Mouse (Mus musculus): Measurements from ENCODE around the gene Sec13. TPM values are rescaled to one million over a fixed set of nuclear protein-coding genes. Genes with fewer than 3 reads are reported as not detected.

The Sec13 gene
- total and polyA plus RNA-seq, 2 experiments, result 86.2 to 108 TPM

DNA sequence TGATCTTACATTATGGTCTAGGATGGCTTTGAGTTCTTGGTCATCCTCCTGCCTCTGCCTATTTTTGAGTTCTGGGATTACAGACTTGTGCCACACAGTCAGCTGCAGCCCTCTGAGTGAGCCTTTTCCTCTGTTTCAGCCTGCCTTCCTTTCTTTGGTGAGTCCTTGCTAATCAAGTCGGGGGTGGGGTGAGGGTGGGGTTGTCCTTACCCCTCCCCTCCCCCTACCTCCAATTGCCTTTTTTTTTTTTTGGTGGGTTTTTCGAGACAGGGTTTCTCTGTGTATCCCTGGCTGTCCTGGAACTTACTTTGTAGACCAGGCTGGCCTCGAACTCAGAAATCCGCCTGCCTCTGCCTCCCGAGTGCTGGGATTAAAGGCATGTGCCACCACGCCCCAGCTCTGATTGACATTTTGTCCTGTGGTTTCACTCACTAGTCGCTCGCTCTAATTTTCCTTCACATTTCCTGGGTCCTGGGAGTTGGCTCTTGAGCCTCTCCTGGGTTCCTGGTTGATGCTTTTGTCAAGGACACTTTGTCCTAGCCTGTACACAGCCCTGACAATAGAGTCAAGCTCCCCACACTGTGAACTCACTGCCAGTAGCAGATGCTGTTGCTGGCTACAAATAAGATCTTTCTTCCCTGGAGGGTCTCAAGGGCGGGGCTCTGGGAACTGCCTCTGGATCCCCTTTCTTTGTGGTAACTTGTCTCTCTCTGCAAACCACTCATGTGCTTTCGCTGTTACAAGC lies 57.3 kb downstream of the Sec13 start:
- Histone ChIP-seq H3K36me3 (ENCODE audit: control insufficient read depth, insufficient read depth, low read length) (peaks cover 27% of the 10 kb centered on the region), H3K79me2 (ENCODE audit: control insufficient read depth, insufficient read depth, low read length) (no peaks in the 10 kb centered on the region), H3K9ac (ENCODE audit: low read depth, low read length) (no peak overlapping the region), H3K4me1 (ENCODE audit: control insufficient read depth, insufficient read depth, low read length) (peaks cover 8% of the 10 kb centered on the region; the same call in 1 of the 2 replicates), H3K27ac (replicated peaks; ENCODE audit: insufficient read depth, low read depth, low read length) (no peak overlapping the region), H3K4me3 (ENCODE audit: insufficient read depth, low read depth, low read length) (no peak overlapping the region), H3K27me3 (ENCODE audit: control insufficient read depth, insufficient read depth, low read length) (no peaks in the 10 kb centered on the region)
- DNase-seq (ENCODE audit: extremely low read depth, low read depth, low spot score), result no peak
- TF ChIP-seq CTCF (IDR thresholded peaks at IDR 0.05; ENCODE audit: low read depth, low read length) (no peak), POLR2A (IDR thresholded peaks at IDR 0.05; ENCODE audit: extremely low read depth, insufficient read depth, low read length) (no peak)
- 94% methylated on average over 10 of the region's 10 CpGs for WGBS

- no peak for TF ChIP-seq POLR2A (IDR thresholded peaks at IDR 0.05; ENCODE audit: extremely low read depth, insufficient read depth, low read length)
- TF ChIP-seq CTCF (IDR thresholded peaks at IDR 0.05; ENCODE audit: low read depth, low read length), result peak; percentile 94
- Histone ChIP-seq H3K79me2 (ENCODE audit: control insufficient read depth, insufficient read depth, low read length) (no peaks in the 10 kb centered on the region), H3K9ac (ENCODE audit: low read depth, low read length) (no peak overlapping the region), H3K27me3 (ENCODE audit: control insufficient read depth, insufficient read depth, low read length) (no peaks in the 10 kb centered on the region), H3K4me3 (ENCODE audit: insufficient read depth, low read depth, low read length) (no peak overlapping the region), H3K4me1 (ENCODE audit: control insufficient read depth, insufficient read depth, low read length) (peaks cover 11% of the 10 kb centered on the region; the same call in 1 of the 2 replicates), H3K27ac (replicated peaks; ENCODE audit: insufficient read depth, low read depth, low read length) (no peak overlapping the region), H3K36me3 (ENCODE audit: control insufficient read depth, insufficient read depth, low read length) (peaks cover 13% of the 10 kb centered on the region; the same call in 1 of the 2 replicates)
- 21% methylated on average over 4 of the region's 4 CpGs for WGBS
- DNase-seq (ENCODE audit: extremely low read depth, low read depth, low spot score), result peak; percentile 54
These were observed 59.3 kb downstream of the Sec13 start for GRCm38 (mm10) chr6:113681271-113681670.

DNA sequence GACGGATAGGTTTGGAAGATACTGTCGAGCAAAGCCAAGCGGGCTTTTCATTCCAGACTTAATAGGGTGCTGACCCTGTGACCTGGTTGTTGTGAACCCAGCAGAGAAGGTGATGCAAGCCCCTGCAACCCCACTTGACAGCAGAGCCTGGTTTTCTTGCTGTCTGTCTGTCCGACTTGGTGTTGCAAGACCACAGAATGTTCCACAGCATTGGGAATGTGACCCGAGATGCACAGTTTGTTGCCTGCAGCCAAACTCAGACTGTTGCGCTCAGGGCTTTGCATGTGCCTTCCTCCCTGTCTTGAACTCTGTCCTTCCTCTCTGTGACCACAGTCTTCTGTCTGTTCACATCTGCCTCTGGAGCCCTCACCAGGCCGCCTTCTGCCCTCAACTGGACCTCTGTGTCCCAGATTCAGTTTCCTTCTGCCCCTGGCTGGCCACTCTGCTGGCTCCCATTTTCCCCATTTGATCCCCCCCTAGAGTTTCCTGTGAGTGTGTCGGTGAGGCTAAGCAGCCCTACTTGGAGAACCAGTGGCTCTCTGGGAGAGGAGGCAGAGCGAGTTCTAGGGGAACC lies 60.5 kb downstream of the Sec13 start:
- Histone ChIP-seq H3K27me3 (ENCODE audit: control insufficient read depth, insufficient read depth, low read length) (no peaks in the 10 kb centered on the region), H3K4me3 (ENCODE audit: insufficient read depth, low read depth, low read length) (no peak overlapping the region), H3K4me1 (ENCODE audit: control insufficient read depth, insufficient read depth, low read length) (peaks cover 11% of the 10 kb centered on the region; the same call in 1 of the 2 replicates), H3K36me3 (ENCODE audit: control insufficient read depth, insufficient read depth, low read length) (peaks cover 13% of the 10 kb centered on the region; the same call in 1 of the 2 replicates), H3K27ac (replicated peaks; ENCODE audit: insufficient read depth, low read depth, low read length) (0 out of 2 replicates have a peak overlapping the region, but pooled peaks have one; percentile 9), H3K9ac (ENCODE audit: low read depth, low read length) (no peak overlapping the region), H3K79me2 (ENCODE audit: control insufficient read depth, insufficient read depth, low read length) (no peaks in the 10 kb centered on the region)
- no peak for TF ChIP-seq CTCF (IDR thresholded peaks at IDR 0.05; ENCODE audit: low read depth, low read length)
- no peak for TF ChIP-seq POLR2A (IDR thresholded peaks at IDR 0.05; ENCODE audit: extremely low read depth, insufficient read depth, low read length)
- DNase-seq (ENCODE audit: extremely low read depth, low read depth, low spot score), result peak; percentile 75
- WGBS, result 41% methylated on average over 9 of the region's 9 CpGs

DNA sequence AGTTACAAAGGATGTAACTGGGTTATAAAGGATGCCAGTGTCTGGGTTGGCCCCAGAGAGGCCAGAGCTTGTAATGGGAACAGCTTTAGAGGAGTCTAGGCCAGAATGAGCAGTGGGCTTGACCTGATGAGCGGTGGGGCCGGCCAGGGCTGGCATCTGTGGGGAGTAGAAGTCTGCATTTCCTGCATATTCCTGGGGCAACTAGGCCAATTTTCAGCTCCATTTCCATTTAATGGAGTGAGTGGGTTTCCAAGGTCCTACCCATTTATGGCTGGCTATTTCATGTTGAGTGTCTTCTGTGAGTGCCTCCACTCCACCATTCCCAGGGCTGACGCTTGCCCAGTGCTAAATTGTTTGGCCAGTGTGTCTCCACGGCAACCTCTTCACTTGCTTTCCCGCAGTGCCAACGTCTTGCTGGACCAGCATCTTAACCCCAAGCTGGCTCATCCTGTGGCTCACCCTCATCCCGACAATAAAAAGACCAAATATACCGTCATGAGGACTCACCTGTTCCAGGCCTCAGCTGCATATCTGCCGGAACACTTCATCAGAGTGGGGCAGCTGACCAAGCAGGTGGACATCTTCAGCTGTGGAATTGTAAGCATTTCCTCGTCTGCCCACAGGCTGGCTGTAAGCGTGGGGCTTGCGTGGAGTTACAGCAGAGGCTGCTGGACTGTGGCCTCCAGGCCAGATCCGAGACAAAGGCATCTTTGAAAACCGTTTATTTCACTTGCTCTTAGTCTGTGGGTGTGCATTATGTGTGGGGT lies 62.1 kb downstream of the Sec13 start:
- Histone ChIP-seq H3K4me3 (ENCODE audit: insufficient read depth, low read depth, low read length) (no peak overlapping the region), H3K79me2 (ENCODE audit: control insufficient read depth, insufficient read depth, low read length) (no peaks in the 10 kb centered on the region), H3K9ac (ENCODE audit: low read depth, low read length) (no peak overlapping the region), H3K36me3 (ENCODE audit: control insufficient read depth, insufficient read depth, low read length) (peaks cover 11% of the 10 kb centered on the region), H3K27ac (replicated peaks; ENCODE audit: insufficient read depth, low read depth, low read length) (no peak overlapping the region), H3K4me1 (ENCODE audit: control insufficient read depth, insufficient read depth, low read length) (peaks cover 11% of the 10 kb centered on the region; the same call in 1 of the 2 replicates), H3K27me3 (ENCODE audit: control insufficient read depth, insufficient read depth, low read length) (no peaks in the 10 kb centered on the region)
- TF ChIP-seq POLR2A (IDR thresholded peaks at IDR 0.05; ENCODE audit: extremely low read depth, insufficient read depth, low read length) (no peak), CTCF (IDR thresholded peaks at IDR 0.05; ENCODE audit: low read depth, low read length) (no peak)
- WGBS, result 92% methylated on average over 14 of the region's 14 CpGs
- no peak for DNase-seq (ENCODE audit: extremely low read depth, low read depth, low spot score)

Other genes with a start within 250 kb of the Sec13 start
- gene Prrt3, start 238.8 kb downstream of the Sec13 start, total RNA-seq (2014; rRNA removed), result under 0.01 TPM in 1 of 2 replicates, not detected in the other
- not detected in 2 replicates for gene Prrt3, start 238.8 kb downstream of the Sec13 start, polyA plus RNA-seq (2012; rRNA removed)
- gene Emc3, start 209.1 kb downstream of the Sec13 start, total RNA-seq (2014; rRNA removed), result 53.5 and 56.0 TPM in 2 replicates
- gene Emc3, start 209.1 kb downstream of the Sec13 start, polyA plus RNA-seq (2012; rRNA removed), result 31.9 and 35.5 TPM in 2 replicates
- gene Fancd2, start 209.1 kb downstream of the Sec13 start, total RNA-seq (2014; rRNA removed), result 0.18 and 0.67 TPM in 2 replicates
- 0.22 TPM in 1 of 2 replicates, not detected in the other for gene Fancd2, start 209.1 kb downstream of the Sec13 start, polyA plus RNA-seq (2012; rRNA removed)
- gene Fancd2os, start 140.0 kb downstream of the Sec13 start, total RNA-seq (2014; rRNA removed), result not detected in 2 replicates
- gene Fancd2os, start 140.0 kb downstream of the Sec13 start, polyA plus RNA-seq (2012; rRNA removed), result not detected in 2 replicates
- gene Brk1, start 136.0 kb downstream of the Sec13 start, total RNA-seq (2014; rRNA removed), result 70.3 and 76.0 TPM in 2 replicates
- gene Brk1, start 136.0 kb downstream of the Sec13 start, polyA plus RNA-seq (2012; rRNA removed), result 75.9 and 80.3 TPM in 2 replicates
- gene Vhl, start 116.8 kb downstream of the Sec13 start, total RNA-seq (2014; rRNA removed), result 7.2 and 9.1 TPM in 2 replicates
- 12.1 and 14.0 TPM in 2 replicates for gene Vhl, start 116.8 kb downstream of the Sec13 start, polyA plus RNA-seq (2012; rRNA removed)
- 18.2 and 20.7 TPM in 2 replicates for gene Irak2, start 102.3 kb downstream of the Sec13 start, total RNA-seq (2014; rRNA removed)
- 30.8 and 36.1 TPM in 2 replicates for gene Irak2, start 102.3 kb downstream of the Sec13 start, polyA plus RNA-seq (2012; rRNA removed)
- gene Tatdn2, start 43.7 kb downstream of the Sec13 start, total RNA-seq (2014; rRNA removed), result 15.0 and 19.9 TPM in 2 replicates
- 15.6 and 16.7 TPM in 2 replicates for gene Tatdn2, start 43.7 kb downstream of the Sec13 start, polyA plus RNA-seq (2012; rRNA removed)
- gene Ghrl, start 20.9 kb downstream of the Sec13 start, total RNA-seq (2014; rRNA removed), result not detected in 2 replicates
- gene Ghrl, start 20.9 kb downstream of the Sec13 start, polyA plus RNA-seq (2012; rRNA removed), result not detected in 2 replicates

All from liver, adult 2 months (tissue).